Mouse (Mus musculus) stomach, embryonic 16.5 days (tissue): Measurements from ENCODE around the gene Bbof1. TPM values are rescaled to one million over a fixed set of nuclear protein-coding genes. Genes with fewer than 3 reads are reported as not detected.

ENCODE experiments used
- ATAC-seq: fragments of 200-750 bp; cut with Nextera tagmentation; 2 replicates; pipeline ENCODE4 v1.8.0; 2017; ENCODE audit warnings: moderate number of reproducible peaks, moderate TSS enrichment; ENCODE audit not compliant: insufficient read depth, low FRiP score
- H3K27ac ChIP-seq: fragments of 300-500 bp; sonication (generic); 2 replicates; pipeline ENCODE4 v1.5.1; 2014; ENCODE audit warnings: low read length
- H3K27me3 ChIP-seq: fragments of 300-500 bp; sonication (generic); 2 replicates; pipeline ENCODE4 v1.6.1; 2014; ENCODE audit warnings: low read length, control low read depth, mixed read lengths; ENCODE audit not compliant: control insufficient read depth, insufficient read depth
- H3K36me3 ChIP-seq: fragments of 300-500 bp; sonication (generic); 2 replicates; pipeline ENCODE4 v1.6.1; 2014; ENCODE audit warnings: low read length; ENCODE audit not compliant: control insufficient read depth, insufficient read depth
- H3K4me1 ChIP-seq: fragments of 300-500 bp; sonication (generic); 2 replicates; pipeline ENCODE4 v1.6.1; 2014; ENCODE audit warnings: low read length, control low read depth, mixed read lengths; ENCODE audit not compliant: control insufficient read depth, insufficient read depth
- H3K4me2 ChIP-seq: fragments of 300-500 bp; sonication (generic); 2 replicates; pipeline ENCODE4 v1.6.1; 2014; ENCODE audit warnings: low read depth, low read length, mixed read lengths
- H3K4me3 ChIP-seq: fragments of 300-500 bp; sonication (generic); replicated peaks from 2 replicates; pipeline ENCODE4 v1.5.1; 2014; ENCODE audit warnings: mild to moderate bottlenecking, low read length
- H3K9ac ChIP-seq: fragments of 300-500 bp; sonication (generic); 2 replicates; pipeline ENCODE4 v1.6.1; 2014; ENCODE audit warnings: low read length
- H3K9me3 ChIP-seq: fragments of 300-500 bp; sonication (generic); replicated peaks from 2 replicates; pipeline ENCODE4 v1.6.1; 2016; ENCODE audit warnings: low read length, control low read depth; ENCODE audit not compliant: control insufficient read depth
- WGBS: fragments of 180-500 bp; shearing (Covaris S2); extraction: QIAGEN DNeasy Blood & Tissue Kit; methylation state at CpG from one replicate; pipeline ENCODE4 v1.1.7; 2014; 5-methylcytosine and 5-hydroxymethylcytosine counted together
- polyA plus RNA-seq: library from polyadenylated mRNA; unstranded; fragments of >200 nt; fragmentation: Nextera tagmentation; extraction: Ambion mirVana; gene quantifications from 2 replicates; pipeline ENCODE4 v1.2.1, GENCODE M21; 2015

Bbof1 gene
- polyA plus RNA-seq, 1 experiment from 2014 or later, result 0.89 TPM

- peaks cover 6% of the 10 kb centered on the region for H3K4me1 ChIP-seq
- no peaks in the 10 kb centered on the region for H3K9me3 ChIP-seq
- no peak overlapping the region; the same call in 1 of the 2 replicates for H3K27ac ChIP-seq
- no peaks in the 10 kb centered on the region for H3K36me3 ChIP-seq
- H3K4me2 ChIP-seq, result peak overlapping the region; percentile 86
- WGBS, result 46% methylated on average over 10 of the region's 10 CpGs
- H3K4me3 ChIP-seq, result peak overlapping the region; percentile 66
- peak overlapping the region; percentile 74 for H3K9ac ChIP-seq
- H3K27me3 ChIP-seq, result no peaks in the 10 kb centered on the region
- ATAC-seq, result no peak
These were observed 41.0 kb downstream of the Bbof1 start for GRCm38 (mm10) chr12:84449887-84450286.

GRCm38 (mm10) chr12:84450351-84450717, 41.5 kb downstream of the Bbof1 start:
- Histone ChIP-seq H3K4me2 (peak overlapping the region; percentile 86), H3K4me1 (peaks cover 6% of the 10 kb centered on the region), H3K27ac (peak overlapping the region; percentile 65), H3K9ac (peak overlapping the region; percentile 74), H3K27me3 (no peaks in the 10 kb centered on the region), H3K4me3 (peak overlapping the region; percentile 66), H3K36me3 (no peaks in the 10 kb centered on the region), H3K9me3 (no peaks in the 10 kb centered on the region)
- under 1% methylated on average over 6 of the region's 6 CpGs for WGBS
- ATAC-seq, result no peak

- under 1% methylated on average over 49 of the region's 49 CpGs for whole genome bisulfite sequencing
- peak; percentile 98 for ATAC-seq
- peak within 1 kb of the TSS; percentile 74 for H3K9ac ChIP-seq
- H3K4me1 ChIP-seq, result peaks cover 6% of the 10 kb centered on the region
- no peaks in the 10 kb centered on the region for H3K36me3 ChIP-seq
- peak within 1 kb of the TSS; percentile 66 for H3K4me3 ChIP-seq
- peak within 1 kb of the TSS; percentile 65 for H3K27ac ChIP-seq
- H3K4me2 ChIP-seq, result peak within 1 kb of the TSS; percentile 86
- H3K9me3 ChIP-seq, result no peaks in the 10 kb centered on the region
- H3K27me3 ChIP-seq, result no peaks in the 10 kb centered on the region
These were observed 42.1 kb downstream of the Bbof1 start, which contains the start of the genes Aldh6a1 and Lin52 for GRCm38 (mm10) chr12:84450718-84451646. TSS of gene Aldh6a1 (minus strand) at chr12:84451004. TSS of gene Lin52 (plus strand) at chr12:84451422.

DNA sequence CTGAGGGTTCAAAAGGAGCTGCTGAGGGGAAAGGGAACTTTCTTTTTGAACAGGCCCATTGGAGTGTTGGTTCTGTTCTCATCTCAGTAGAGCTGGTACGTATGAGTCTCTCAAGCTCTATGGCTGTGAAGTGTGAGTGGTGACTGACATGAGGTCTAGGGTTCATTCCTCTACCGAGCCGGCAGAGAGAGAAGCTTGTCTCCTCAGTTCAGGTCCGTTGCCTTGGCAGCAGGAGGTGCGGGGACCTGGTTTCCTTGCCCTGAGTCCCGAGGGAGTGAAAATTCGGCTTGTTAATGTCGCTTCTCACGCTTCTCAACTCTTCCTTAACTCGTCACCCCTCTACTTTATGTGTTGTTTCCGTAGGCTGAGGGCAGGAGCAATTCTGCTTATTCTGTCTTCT, 42.9 kb downstream of the Bbof1 start:
- ATAC-seq, result no peak
- peak overlapping the region; percentile 66 for H3K4me3 ChIP-seq
- H3K9ac ChIP-seq, result peak overlapping the region; percentile 69
- WGBS, result under 1% methylated on average over 11 of the region's 11 CpGs
- no peaks in the 10 kb centered on the region for H3K36me3 ChIP-seq
- H3K27ac ChIP-seq, result peak overlapping the region; percentile 62; the same call in 1 of the 2 replicates
- H3K4me2 ChIP-seq, result peak overlapping the region; percentile 67
- H3K27me3 ChIP-seq, result no peaks in the 10 kb centered on the region
- H3K9me3 ChIP-seq, result no peaks in the 10 kb centered on the region
- H3K4me1 ChIP-seq, result peaks cover 6% of the 10 kb centered on the region

DNA sequence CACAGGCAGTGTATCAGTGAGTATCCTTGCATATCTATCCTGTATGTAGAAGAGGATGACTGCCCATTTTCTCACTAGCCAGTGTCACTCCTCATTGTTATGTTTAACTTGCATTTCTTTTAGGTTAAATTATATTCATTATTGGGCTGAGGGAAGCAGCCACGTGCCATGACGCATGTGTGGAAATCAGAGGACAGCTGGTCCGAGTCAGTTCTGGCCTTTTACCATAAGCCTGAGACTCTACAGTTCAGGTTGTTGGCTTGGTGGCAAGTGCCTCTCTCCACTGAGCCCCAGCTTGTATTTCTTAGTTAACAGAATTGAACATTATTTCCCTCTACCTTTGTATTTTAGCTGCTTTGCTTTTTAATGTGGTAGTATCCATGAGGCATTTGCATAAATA, 48.0 kb downstream of the Bbof1 start:
- 85% methylated on average over 3 of the region's 3 CpGs for WGBS
- H3K27ac ChIP-seq, result no peak overlapping the region
- H3K36me3 ChIP-seq, result peaks cover 9% of the 10 kb centered on the region; the same call in 1 of the 2 replicates
- no peak overlapping the region for H3K4me3 ChIP-seq
- H3K27me3 ChIP-seq, result no peaks in the 10 kb centered on the region
- H3K9ac ChIP-seq, result no peak overlapping the region
- H3K9me3 ChIP-seq, result no peaks in the 10 kb centered on the region
- no peak for ATAC-seq
- H3K4me2 ChIP-seq, result no peak overlapping the region
- no peaks in the 10 kb centered on the region for H3K4me1 ChIP-seq

- WGBS, result 60% methylated on average over 1 of the region's 1 CpGs
- no peak overlapping the region for H3K4me3 ChIP-seq
- H3K27ac ChIP-seq, result no peak overlapping the region
- ATAC-seq, result no peak
- H3K9ac ChIP-seq, result no peak overlapping the region
- peaks cover 11% of the 10 kb centered on the region; the same call in 1 of the 2 replicates for H3K36me3 ChIP-seq
- no peaks in the 10 kb centered on the region for H3K4me1 ChIP-seq
- no peaks in the 10 kb centered on the region for H3K27me3 ChIP-seq
- no peaks in the 10 kb centered on the region for H3K9me3 ChIP-seq
- H3K4me2 ChIP-seq, result no peak overlapping the region
These were observed 51.0 kb downstream of the Bbof1 start for GRCm38 (mm10) chr12:84459845-84460244.

DNA sequence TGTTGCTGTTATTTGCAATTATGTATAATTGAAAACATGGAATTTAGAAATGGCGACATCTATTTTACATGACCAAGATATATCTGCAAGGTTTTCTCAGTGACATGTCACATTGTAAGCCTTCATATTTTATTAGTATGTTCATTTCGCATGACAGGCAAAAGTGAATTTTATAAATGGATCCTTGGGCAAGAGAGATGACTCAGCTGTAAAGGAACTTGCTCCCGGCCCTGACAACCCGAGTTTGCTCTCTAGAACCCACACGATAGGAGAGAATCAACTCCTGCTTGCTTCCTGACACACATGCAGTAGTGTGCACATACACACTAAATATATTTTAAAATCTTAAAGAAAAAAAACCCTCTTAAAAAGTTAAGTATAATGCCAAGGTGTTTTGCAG, 52.5 kb downstream of the Bbof1 start:
- no peak overlapping the region for H3K9ac ChIP-seq
- H3K27ac ChIP-seq, result no peak overlapping the region
- H3K36me3 ChIP-seq, result peaks cover 12% of the 10 kb centered on the region; the same call in 1 of the 2 replicates
- no peak for ATAC-seq
- no peak overlapping the region for H3K4me3 ChIP-seq
- no peaks in the 10 kb centered on the region for H3K4me1 ChIP-seq
- no peaks in the 10 kb centered on the region for H3K27me3 ChIP-seq
- H3K9me3 ChIP-seq, result no peaks in the 10 kb centered on the region
- 85% methylated on average over 5 of the region's 5 CpGs for WGBS
- H3K4me2 ChIP-seq, result no peak overlapping the region

- Histone ChIP-seq H3K4me3 (no peak overlapping the region), H3K27me3 (no peaks in the 10 kb centered on the region), H3K36me3 (peaks cover 12% of the 10 kb centered on the region; the same call in 1 of the 2 replicates), H3K27ac (no peak overlapping the region), H3K9me3 (no peaks in the 10 kb centered on the region), H3K4me2 (no peak overlapping the region), H3K4me1 (no peaks in the 10 kb centered on the region), H3K9ac (no peak overlapping the region)
- 88% methylated on average over 3 of the region's 3 CpGs for WGBS
- ATAC-seq, result no peak
These were observed 54.0 kb downstream of the Bbof1 start for GRCm38 (mm10) chr12:84462856-84463255.

DNA sequence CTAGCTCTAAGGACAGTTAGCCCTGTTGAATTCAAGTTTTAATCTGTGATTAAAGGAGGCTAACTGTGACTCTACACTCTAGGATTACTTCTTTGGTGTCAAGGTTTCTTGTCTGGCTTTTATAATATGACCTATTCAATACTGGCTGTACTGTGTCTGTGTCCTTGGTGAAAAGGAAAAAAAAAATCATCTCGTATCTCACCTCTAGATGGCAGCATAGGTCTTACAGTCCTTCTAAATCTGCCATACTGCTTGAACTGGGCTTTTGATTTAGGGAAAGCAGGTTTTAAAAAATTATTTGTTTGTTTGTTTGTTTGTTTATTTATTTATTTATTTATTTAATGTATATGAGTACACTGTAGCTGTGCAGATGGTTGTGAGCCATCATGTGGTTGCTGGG, 59.8 kb downstream of the Bbof1 start:
- 0% methylated on average over 1 of the region's 1 CpGs for WGBS
- Histone ChIP-seq H3K27ac (no peak overlapping the region), H3K27me3 (no peaks in the 10 kb centered on the region), H3K36me3 (0 out of 2 replicates have a peak, but pooled peaks cover 3% of the 10 kb centered on the region), H3K4me3 (no peak overlapping the region), H3K9me3 (no peaks in the 10 kb centered on the region), H3K4me2 (no peak overlapping the region), H3K4me1 (no peaks in the 10 kb centered on the region), H3K9ac (no peak overlapping the region)
- no peak for ATAC-seq
